8 mouse cellular contexts compared by ENCODE assay signal in genomic region chr11:99413247-99413646, GRCm38 (mm10). TPM values are rescaled to one million over a fixed set of nuclear protein-coding genes. Genes with fewer than 3 reads are reported as not detected.
DNase-seq lines count a peak whose midpoint lies in the region; ATAC-seq lines count a peak whose summit lies in the region.
"Had no signal": no experiment of that assay in that cellular context is flagged by ENCODE, and none has a peak within 500 bp of the region (broad histone marks: within the 10 kb centered on the region; RNA-seq: fewer than 3 reads in every experiment).

No protein-coding gene starts in this region.

- 14% methylated on average over 6 of the region's 6 CpGs for WGBS in kidney, embryonic 16.5 days
- WGBS in embryonic facial prominence, embryonic 11.5 days: 18% methylated on average over 6 of the region's 6 CpGs

- no peak overlapping the region for H3K4me2 ChIP-seq in kidney, embryonic 16.5 days (replicated peaks; ENCODE audit: low read depth, low read length)
- H3K4me2 ChIP-seq in embryonic facial prominence, embryonic 11.5 days (ENCODE audit: low read depth, low read length): no peak overlapping the region
- H3K4me2 ChIP-seq: liver, embryonic 15.5 days had no signal

- H3K4me1 ChIP-seq in kidney, embryonic 16.5 days (ENCODE audit: insufficient read depth, low read length): no peaks in the 10 kb centered on the region
- no peaks in the 10 kb centered on the region for H3K4me1 ChIP-seq in embryonic facial prominence, embryonic 11.5 days (ENCODE audit: control insufficient read depth, insufficient read depth, low read length)
- H3K4me1 ChIP-seq: liver, embryonic 15.5 days had no signal

- H3K27me3 ChIP-seq in kidney, embryonic 16.5 days (ENCODE audit: insufficient read depth, low read length): no peaks in the 10 kb centered on the region
- H3K27me3 ChIP-seq in embryonic facial prominence, embryonic 11.5 days (ENCODE audit: control insufficient read depth, insufficient read depth, low read length): no peaks in the 10 kb centered on the region
- H3K27me3 ChIP-seq: liver, embryonic 15.5 days had no signal

- no peak for ATAC-seq in kidney, embryonic 16.5 days (ENCODE audit: low FRiP score, low TSS enrichment)
- no peak for ATAC-seq in embryonic facial prominence, embryonic 11.5 days (replicated peaks; ENCODE audit: insufficient number of reproducible peaks, low FRiP score, low TSS enrichment, low read depth)

- H3K4me3 ChIP-seq in kidney, embryonic 16.5 days (ENCODE audit: low read length): no peak overlapping the region
- no peak overlapping the region for H3K4me3 ChIP-seq in embryonic facial prominence, embryonic 11.5 days (ENCODE audit: low read depth, low read length)
- H3K4me3 ChIP-seq: liver, embryonic 15.5 days had no signal

- H3K9me3 ChIP-seq in kidney, embryonic 16.5 days (ENCODE audit: low read length): no peaks in the 10 kb centered on the region
- H3K9me3 ChIP-seq in embryonic facial prominence, embryonic 11.5 days (replicated peaks; ENCODE audit: control insufficient read depth, low read length): no peaks in the 10 kb centered on the region
- H3K9me3 ChIP-seq: liver, embryonic 15.5 days had no signal

- H3K36me3 ChIP-seq in kidney, embryonic 16.5 days (ENCODE audit: insufficient read depth, low read length): no peaks in the 10 kb centered on the region
- no peaks in the 10 kb centered on the region for H3K36me3 ChIP-seq in embryonic facial prominence, embryonic 11.5 days (replicated peaks; ENCODE audit: control insufficient read depth, insufficient read depth, low read depth, low read length)
- H3K36me3 ChIP-seq: liver, embryonic 15.5 days had no signal

- peak; percentile 45 for DNase-seq in kidney, adult 9 months
- DNase-seq in B cell, adult 2 months: peak; percentile 14 to 16
- DNase-seq in ES-CJ7 (ENCODE audit: low read depth, low spot score): peak; percentile 38
- DNase-seq in embryonic facial prominence, embryonic 11.5 days (ENCODE audit: low spot score): peak; percentile 69
- peak; percentile 39 for DNase-seq in naive thymus-derived CD4-positive, alpha-beta T cell, adult 2 months (ENCODE audit: low read depth)
- no peak for DNase-seq in spleen, adult 12 weeks (ENCODE audit: low spot score)

- no peak overlapping the region for H3K9ac ChIP-seq in kidney, embryonic 16.5 days (replicated peaks; ENCODE audit: low read length)
- no peak overlapping the region for H3K9ac ChIP-seq in embryonic facial prominence, embryonic 11.5 days (replicated peaks; ENCODE audit: low read length)
- H3K9ac ChIP-seq: liver, embryonic 15.5 days had no signal

- H3K27ac ChIP-seq in kidney, embryonic 16.5 days (ENCODE audit: low read length): no peak overlapping the region
- no peak overlapping the region for H3K27ac ChIP-seq in embryonic facial prominence, embryonic 11.5 days (replicated peaks; ENCODE audit: low read depth, low read length)
- H3K27ac ChIP-seq: liver, embryonic 15.5 days had no signal

RNA-seq across cellular contexts. Expression of gene Krt12, which starts 8.8 kb away (rescaled TPM):
- 0.09 TPM in 2 replicates for polyA plus RNA-seq in kidney, embryonic 16.5 days (2015; fragmentation: Nextera tagmentation; extraction: Ambion mirVana)
- not detected in 2 replicates for polyA plus RNA-seq in embryonic facial prominence, embryonic 11.5 days (2014; fragmentation: Nextera tagmentation; extraction: Ambion mirVana)
- polyA plus RNA-seq: liver, embryonic 15.5 days had no signal

RNA-seq across cellular contexts. Expression of gene Krt10, which starts 24.1 kb away (rescaled TPM):
- 18.4 and 20.7 TPM in 2 replicates for polyA plus RNA-seq in kidney, embryonic 16.5 days (2015; fragmentation: Nextera tagmentation; extraction: Ambion mirVana)
- polyA plus RNA-seq in embryonic facial prominence, embryonic 11.5 days (2014; fragmentation: Nextera tagmentation; extraction: Ambion mirVana): 26.7 and 30.1 TPM in 2 replicates

RNA-seq across cellular contexts. Expression of gene Krt20, which starts 24.7 kb away (rescaled TPM):
- 1.5 and 1.8 TPM in 2 replicates for polyA plus RNA-seq in kidney, embryonic 16.5 days (2015; fragmentation: Nextera tagmentation; extraction: Ambion mirVana)
- polyA plus RNA-seq in embryonic facial prominence, embryonic 11.5 days (2014; fragmentation: Nextera tagmentation; extraction: Ambion mirVana): 0.17 and 0.53 TPM in 2 replicates

RNA-seq across cellular contexts. Expression of gene Krt28, which starts 38.5 kb away (rescaled TPM):
- 0.12 and 0.35 TPM in 2 replicates for polyA plus RNA-seq in kidney, embryonic 16.5 days (2015; fragmentation: Nextera tagmentation; extraction: Ambion mirVana)
- polyA plus RNA-seq in embryonic facial prominence, embryonic 11.5 days (2014; fragmentation: Nextera tagmentation; extraction: Ambion mirVana): 0.34 TPM in 1 of 2 replicates, not detected in the other
- polyA plus RNA-seq: liver, embryonic 15.5 days had no signal
